Mouse (Mus musculus) CD8-positive naive resting alpha-beta T cell, adult 2 months (primary cell): ENCODE data around the gene Snx29.

Source experiments
- DNase-seq, 2 experiments: peaks; one replicate each; pipeline ENCODE4 v3.0.0; 2022; ENCODE audit warnings: low read depth in 2 of 2, low spot score in 2 of 2

Snx29 gene

GRCm38 (mm10) chr16:11588689-11589088 lies 266.0 kb downstream of the Snx29 start:
- no peak for DNase-seq

DNA sequence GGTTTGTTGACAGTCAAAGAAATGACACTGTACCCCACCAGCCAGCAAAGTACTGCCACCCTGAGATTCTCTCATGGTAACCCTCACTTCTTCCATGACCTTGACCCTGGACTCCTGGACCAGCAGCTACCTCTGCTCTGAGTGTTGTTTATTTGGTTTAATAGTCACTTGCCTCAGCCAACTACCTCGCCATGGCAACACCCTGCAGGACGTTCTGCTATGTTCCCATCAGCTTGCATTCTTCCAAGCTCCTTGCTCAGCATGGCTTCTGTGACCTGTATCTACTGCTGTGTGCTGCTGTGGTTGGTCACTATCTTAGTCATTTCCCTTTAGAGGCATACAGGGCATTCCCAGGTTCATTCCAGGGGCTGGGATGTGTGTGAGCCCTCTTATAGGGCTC lies 266.6 kb downstream of the Snx29 start:
- DNase-seq: no peak

- no peak for DNase-seq
These were observed 267.3 kb downstream of the Snx29 start for GRCm38 (mm10) chr16:11589782-11590695.

DNA sequence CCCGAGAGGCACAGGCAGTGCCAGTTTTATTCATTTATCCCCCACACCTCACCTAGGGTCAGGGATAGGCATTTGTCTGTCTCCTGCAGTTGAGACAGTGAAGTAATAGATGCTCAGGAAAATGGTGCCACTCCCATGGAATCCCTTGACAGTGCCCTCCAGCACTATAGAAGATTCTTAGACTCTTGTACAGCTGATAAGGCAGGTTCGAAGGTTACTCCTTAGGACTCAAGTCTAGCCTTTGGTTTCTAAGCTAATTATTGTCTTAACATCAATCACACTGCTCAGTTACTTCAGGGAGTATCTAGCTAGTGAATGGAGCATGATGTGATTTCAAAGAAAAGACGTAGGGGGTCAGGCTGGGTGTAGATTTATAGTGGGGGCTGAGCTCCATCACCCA lies 273.9 kb downstream of the Snx29 start:
- no peak for DNase-seq

DNA sequence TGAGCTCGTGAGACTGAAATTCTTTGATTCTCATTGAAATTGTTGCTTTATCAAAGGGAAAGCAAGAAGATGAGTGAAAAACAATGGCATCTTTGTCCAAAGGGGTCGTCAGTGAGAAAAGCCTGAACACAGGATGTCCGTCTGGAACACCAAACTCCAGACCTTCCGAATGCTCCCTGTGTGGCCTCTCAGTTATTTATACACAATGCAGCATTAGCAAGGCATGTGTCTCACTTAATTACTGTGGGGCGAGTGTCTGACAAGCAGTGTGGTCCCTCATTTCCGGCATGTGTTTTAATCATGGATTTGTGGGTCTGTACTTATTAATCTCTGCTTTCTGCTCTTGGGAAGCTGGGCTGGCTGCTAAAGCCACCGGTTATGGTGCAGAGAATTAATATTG lies 275.1 kb downstream of the Snx29 start:
- no peak for DNase-seq

DNA sequence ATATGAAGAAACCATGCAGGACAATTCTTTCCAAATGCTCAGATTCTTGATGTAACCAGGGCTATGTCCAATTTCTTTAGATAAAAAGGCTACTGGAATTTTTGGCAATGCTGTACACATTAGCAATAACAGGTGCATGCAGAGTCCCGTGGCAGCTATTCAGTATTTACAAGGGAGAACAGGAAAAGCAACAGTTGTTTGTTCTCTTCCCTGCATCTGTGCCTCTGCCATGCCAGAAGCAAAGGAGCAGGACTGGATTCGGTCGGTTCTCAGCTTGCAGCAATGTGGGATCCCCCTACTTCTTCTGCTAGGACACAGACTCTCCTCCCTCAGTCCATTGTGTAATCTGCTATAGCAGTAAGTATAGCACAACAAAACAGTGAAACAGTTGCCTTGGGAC lies 276.8 kb downstream of the Snx29 start:
- DNase-seq: no peak

DNA sequence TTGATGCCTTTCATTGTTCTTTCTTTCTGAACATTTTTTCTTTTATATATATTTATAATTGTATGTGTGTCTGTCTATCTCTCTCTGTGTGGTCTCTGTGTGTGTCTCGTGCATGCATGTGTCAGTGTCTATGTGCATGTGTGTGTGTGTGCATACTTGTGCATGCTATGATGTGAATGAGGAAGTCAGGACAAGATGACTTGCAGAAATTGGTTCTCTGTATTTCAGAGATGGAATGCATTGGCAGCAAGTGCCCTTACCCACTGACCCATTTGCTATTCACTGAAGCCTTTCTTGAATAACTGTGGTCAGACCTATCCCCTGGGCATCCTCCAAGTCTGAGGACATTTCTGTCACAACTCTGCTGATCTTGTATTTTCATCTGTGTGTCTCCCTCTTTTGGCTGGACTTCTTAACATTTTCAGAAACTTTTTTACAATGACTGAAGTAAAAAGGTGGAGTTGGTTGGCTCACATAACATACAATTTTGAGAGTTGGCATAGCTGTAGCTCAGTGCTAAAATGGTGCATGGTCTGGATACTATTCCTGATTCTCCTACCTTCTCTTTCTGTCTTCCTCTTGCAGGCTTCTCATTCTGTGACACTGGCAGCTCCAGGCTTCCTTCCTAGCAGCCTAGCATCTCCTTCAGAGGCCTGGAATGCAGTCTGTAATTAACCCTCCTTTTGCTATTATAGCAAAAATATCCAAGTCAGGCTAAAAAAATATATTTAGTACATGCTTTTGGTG lies 278.8 kb downstream of the Snx29 start:
- DNase-seq: no peak

DNA sequence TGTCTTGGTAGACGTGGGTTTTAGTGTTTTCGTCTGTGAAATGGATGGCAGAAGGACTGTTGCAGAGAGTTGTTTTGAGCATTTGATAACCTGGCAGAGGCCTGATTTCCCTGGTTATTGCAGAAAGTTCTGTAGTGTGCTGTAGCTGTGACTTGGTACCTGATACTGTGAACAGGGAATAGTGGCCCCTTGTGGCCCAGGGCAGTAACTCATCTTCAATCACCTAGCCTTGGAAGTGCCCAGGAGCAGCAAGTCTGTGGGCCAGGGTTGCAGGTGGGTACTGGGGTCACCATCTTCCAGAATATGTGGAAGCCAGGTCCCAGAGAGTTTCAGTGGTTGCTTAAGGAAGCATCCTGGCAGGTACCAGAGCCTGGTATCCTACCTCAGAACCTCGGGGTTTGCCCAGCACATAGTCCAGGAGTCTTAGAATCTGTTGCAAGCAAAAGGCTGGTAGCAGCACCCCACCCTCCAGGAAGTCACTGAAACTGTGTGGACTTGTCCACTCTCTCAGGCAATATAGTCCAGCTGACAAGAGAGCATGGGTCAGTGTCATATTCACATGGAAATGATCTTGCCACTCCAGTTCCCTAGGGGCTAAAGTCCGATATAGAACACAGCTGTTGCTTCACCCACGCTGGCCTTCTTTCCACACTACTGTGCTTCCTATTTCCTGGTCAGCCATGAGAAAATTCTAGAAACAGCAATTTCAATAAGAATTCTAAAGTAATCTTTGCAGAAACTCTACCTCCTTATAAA lies 281.1 kb downstream of the Snx29 start:
- DNase-seq: peak in 1 of 2 experiments; percentile 9

- DNase-seq: no peak
These were observed 289.9 kb downstream of the Snx29 start for GRCm38 (mm10) chr16:11612526-11613126.

DNA sequence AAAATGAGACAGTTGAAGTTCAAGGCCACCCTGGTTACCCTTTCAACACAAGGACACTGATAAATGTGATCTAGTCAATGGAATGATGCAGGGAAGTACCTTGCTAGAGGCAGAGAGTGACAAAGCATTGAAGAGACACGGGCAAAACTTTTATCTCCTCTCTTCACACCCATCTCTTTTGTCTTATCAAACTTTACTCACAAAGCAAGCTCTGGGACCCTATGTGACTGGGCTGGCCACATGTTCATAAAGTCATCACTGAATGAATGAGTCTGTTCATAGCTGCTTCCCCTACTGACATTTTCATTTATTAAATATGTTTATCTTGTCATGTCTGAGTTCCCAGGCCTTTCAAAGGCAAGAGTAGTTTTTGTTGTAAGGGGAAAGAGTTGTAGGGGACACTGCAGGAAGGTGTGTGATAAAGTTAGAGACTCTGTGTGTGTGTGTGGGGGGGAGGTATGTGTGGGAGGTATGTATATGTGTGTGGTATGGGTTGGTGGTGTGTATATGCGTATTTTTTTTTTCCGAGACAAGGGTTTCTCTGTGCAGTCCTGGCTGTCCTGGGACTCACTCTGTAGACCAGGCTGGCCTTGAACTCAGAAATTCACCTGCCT lies 291.8 kb downstream of the Snx29 start:
- no peak for DNase-seq

- DNase-seq: no peak
These were observed 292.9 kb downstream of the Snx29 start for GRCm38 (mm10) chr16:11615633-11616032.

GRCm38 (mm10) chr16:11619951-11620350 lies 297.2 kb downstream of the Snx29 start:
- DNase-seq: no peak

DNA sequence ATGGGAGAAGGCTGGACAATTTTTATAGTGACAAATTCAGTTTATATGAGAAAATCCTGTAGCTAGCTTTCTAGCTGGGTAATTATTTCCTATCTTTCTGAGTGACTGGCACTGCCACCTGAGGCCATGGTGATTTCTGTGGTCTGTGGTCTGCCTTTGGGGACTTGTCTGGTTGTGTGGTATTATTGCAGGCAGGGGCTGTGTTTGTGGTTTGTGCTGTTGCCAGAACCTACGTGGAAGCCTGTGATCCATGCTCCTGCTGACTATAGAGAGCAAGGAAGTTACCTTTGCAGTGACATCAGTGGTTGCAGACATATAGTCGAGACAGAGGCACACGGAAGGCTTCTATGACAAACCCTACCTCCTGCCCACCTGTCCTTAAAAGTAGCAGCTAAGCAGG lies 298.3 kb downstream of the Snx29 start:
- no peak for DNase-seq

GRCm38 (mm10) chr16:11621664-11622063 lies 299.0 kb downstream of the Snx29 start:
- no peak for DNase-seq

DNA sequence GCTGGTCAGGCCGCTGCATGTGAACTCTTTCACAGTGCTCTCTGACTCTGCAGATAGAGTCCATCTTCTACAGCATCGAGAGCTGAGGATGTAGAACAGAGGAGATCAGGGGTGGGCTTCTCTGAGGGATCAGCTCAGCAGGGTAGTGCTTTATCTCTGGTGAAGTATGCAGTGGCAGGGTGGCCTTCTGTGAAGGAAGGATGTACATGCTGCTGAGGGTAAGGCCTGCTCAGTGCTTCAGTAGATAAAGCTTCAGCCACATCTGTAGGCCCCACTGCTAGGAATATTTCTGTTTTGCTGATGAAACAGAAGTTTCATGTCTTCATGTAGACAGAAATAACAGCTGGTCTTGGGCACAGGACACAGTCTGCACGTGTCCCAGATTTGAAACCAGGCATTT lies 300.3 kb downstream of the Snx29 start:
- no peak for DNase-seq

GRCm38 (mm10) chr16:11624121-11624520 lies 301.4 kb downstream of the Snx29 start:
- DNase-seq: no peak

- DNase-seq: no peak
These were observed 303.3 kb downstream of the Snx29 start for GRCm38 (mm10) chr16:11626004-11626481.

DNA sequence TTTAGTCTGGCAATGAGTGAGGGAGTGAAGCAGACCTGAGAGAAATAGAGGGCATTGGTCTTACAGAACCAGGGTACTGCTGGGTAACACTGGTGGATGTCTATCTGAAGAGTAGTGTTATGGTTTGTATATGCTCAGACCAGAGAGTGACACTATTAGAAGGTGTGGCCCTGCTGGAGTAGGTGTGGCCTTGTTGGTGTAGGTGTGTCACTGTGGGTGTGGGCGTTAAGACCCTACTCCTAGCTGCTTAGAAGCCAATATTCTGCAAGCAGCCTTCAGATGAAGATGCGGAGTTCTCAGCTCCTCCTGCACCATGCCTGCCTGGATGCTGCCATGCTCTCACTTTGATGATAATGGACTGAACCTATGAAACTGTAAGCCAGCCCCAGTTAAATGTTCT lies 303.9 kb downstream of the Snx29 start:
- no peak for DNase-seq

DNA sequence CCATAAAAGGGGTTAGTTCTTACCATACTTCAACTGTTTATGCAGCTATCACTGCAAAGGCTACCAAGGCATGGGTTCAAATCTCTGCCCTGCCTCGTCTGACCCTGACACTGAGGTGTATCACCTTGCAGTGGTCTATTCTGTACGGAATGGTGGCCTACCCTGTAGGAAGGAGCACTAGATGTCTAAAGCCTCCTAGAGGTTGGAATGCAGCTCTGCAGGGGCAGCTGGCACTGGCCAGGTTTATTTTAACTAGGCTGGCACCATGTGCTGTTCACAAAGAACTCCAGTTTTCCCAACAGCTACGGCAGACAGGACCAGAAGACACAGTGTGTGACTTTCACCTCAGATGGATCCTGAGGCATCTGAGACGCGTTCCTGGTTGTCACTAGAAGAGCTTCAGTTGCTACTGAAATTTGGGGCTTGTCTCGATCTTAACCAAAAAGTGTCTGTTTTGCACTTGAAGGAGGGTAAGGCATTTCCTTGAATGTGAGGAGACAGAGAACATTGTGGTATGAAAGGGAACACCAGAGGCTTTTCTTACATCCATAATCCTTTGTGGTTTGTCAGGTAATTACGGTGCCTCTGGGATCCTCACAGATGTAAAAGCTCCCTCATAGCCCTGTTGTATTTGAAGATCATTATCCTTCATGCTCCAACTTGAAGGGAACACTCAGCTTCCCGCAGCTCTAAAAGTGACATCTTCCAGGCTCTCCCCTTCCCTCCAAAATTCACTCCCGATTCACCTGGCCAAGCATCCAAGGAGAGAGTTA lies 305.3 kb downstream of the Snx29 start:
- DNase-seq: no peak

DNA sequence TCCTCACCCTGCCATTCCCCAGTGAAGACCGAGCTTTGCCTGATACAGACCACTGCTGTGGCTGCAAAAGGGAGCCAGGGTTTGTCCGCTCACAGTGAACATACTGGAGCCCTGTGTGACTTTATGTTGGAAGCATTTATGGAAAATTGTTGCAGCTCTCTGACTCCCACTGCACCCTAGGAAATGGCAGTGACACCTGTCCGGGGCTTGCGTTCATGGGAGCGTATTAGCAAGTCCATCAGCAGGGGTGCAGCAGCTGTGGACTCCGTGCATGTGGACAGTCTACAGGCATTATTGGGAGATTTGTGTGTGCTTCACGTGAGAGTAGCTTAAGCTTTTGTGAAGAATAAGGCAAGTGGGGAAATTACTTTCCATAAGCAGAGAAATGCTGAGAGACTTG lies 307.0 kb downstream of the Snx29 start:
- no peak for DNase-seq
